Mouse (Mus musculus) olfactory bulb, adult 2 months (tissue): ENCODE data around the gene Epp13.

Experiments used
- CTCF ChIP-seq: fragments of 200-500 bp; IDR thresholded peaks from 2 replicates; pipeline ENCODE4 v1.5.1; 2012; ENCODE audit warnings: low read depth, mild to moderate bottlenecking, low read length, moderate library complexity; ENCODE audit not compliant: insufficient read depth
- POLR2A ChIP-seq: fragments of 200-500 bp; IDR thresholded peaks from 2 replicates; pipeline ENCODE4 v1.6.1; 2012; ENCODE audit warnings: mild to moderate bottlenecking, low read depth, low read length, moderate library complexity; ENCODE audit not compliant: insufficient read depth

GRCm38 (mm10) chr7:6277906-6278305 lies 25.4 kb downstream of the Epp13 start:
- TF ChIP-seq CTCF (no peak), POLR2A (no peak)
